8 mouse cellular contexts compared by ENCODE assay signal in genomic region chr10:44328347-44328746, GRCm38 (mm10).
DNase-seq lines count a peak whose midpoint lies in the region; ATAC-seq and TF ChIP-seq lines count a peak whose summit lies in the region.

No protein-coding gene starts in this region.

- no peak overlapping the region for H3K4me3 ChIP-seq in limb, embryonic 11.5 days (ENCODE audit: low read depth, low read length)
- no peak overlapping the region for H3K4me3 ChIP-seq in stomach, postnatal 0 days (ENCODE audit: low read depth, low read length)

- TF ChIP-seq CTCF in Patski (IDR thresholded peaks at IDR 0.05) = peak; percentile 53
- peak; percentile 81 for TF ChIP-seq CTCF in stomach, postnatal 0 days (IDR thresholded peaks at IDR 0.05; ENCODE audit: low read depth)

- H3K9ac ChIP-seq in limb, embryonic 11.5 days (ENCODE audit: low read length) = no peak overlapping the region
- H3K9ac ChIP-seq in stomach, postnatal 0 days (ENCODE audit: low read length) = no peak overlapping the region

- H3K27me3 ChIP-seq in Patski = no peaks in the 10 kb centered on the region
- H3K27me3 ChIP-seq in limb, embryonic 11.5 days (ENCODE audit: control insufficient read depth, insufficient read depth, low read length) = no peaks in the 10 kb centered on the region
- no peaks in the 10 kb centered on the region for H3K27me3 ChIP-seq in stomach, postnatal 0 days (ENCODE audit: control insufficient read depth, insufficient read depth, low read length)

- in situ Hi-C loops in Patski (cut with MboI; ENCODE audit: low pct_unique_long_range_greater_than_20kb) = loop anchor here (10.0 to 25.0 kb wide), 2 partner anchors 434 to 716 kb away; no protein-coding TSS in a partner anchor

- no peaks in the 10 kb centered on the region for H3K4me1 ChIP-seq in limb, embryonic 11.5 days (ENCODE audit: control insufficient read depth, insufficient read depth, low read length)
- H3K4me1 ChIP-seq in stomach, postnatal 0 days (replicated peaks; ENCODE audit: control insufficient read depth, insufficient read depth) = no peaks in the 10 kb centered on the region

- H3K36me3 ChIP-seq in limb, embryonic 11.5 days (ENCODE audit: control insufficient read depth, insufficient read depth, low read length) = no peaks in the 10 kb centered on the region
- H3K36me3 ChIP-seq in stomach, postnatal 0 days (ENCODE audit: control insufficient read depth, insufficient read depth, low read length) = no peaks in the 10 kb centered on the region

- POLR2A ChIA-PET in Patski (lab: Charles Lee) = no interaction called here

- no peak overlapping the region for H3K27ac ChIP-seq in limb, embryonic 11.5 days (replicated peaks; ENCODE audit: low read depth, low read length)
- H3K27ac ChIP-seq in stomach, postnatal 0 days (replicated peaks) = no peak overlapping the region

- no peak for TF ChIP-seq EP300 in stomach, postnatal 0 days (optimal IDR thresholded peaks at IDR 0.05)

- CTCF ChIA-PET in Patski (lab: Charles Lee) = interaction anchor here (0.8 to 1.6 kb wide), 4 partner anchors 10 to 126 kb away, joined by 3 to 5 read pairs (median 4); no protein-coding TSS in a partner anchor

- no peaks in the 10 kb centered on the region for H3K9me3 ChIP-seq in limb, embryonic 11.5 days (ENCODE audit: control insufficient read depth, low read length)
- no peaks in the 10 kb centered on the region for H3K9me3 ChIP-seq in stomach, postnatal 0 days (ENCODE audit: control insufficient read depth, low read length)

- no peak for ATAC-seq in Patski
- ATAC-seq in limb, embryonic 11.5 days (ENCODE audit: insufficient number of reproducible peaks, low FRiP score, low TSS enrichment, low read depth) = no peak
- no peak for ATAC-seq in stomach, postnatal 0 days (ENCODE audit: low FRiP score, low TSS enrichment)

- 66% methylated on average over 3 of the region's 3 CpGs for WGBS in limb, embryonic 11.5 days
- WGBS in stomach, postnatal 0 days = 51% methylated on average over 3 of the region's 3 CpGs

- DNase-seq in cerebellum, adult 9-10 months = peak; percentile 36
- DNase-seq in cerebellum, adult 11 months = no peak
- DNase-seq in kidney, adult 9 months = peak; percentile 53
- no peak for DNase-seq in kidney, adult 11 months
- no peak for DNase-seq in Patski (ENCODE audit: low read depth, low spot score)
- DNase-seq in frontal cortex, postnatal 25 days (ENCODE audit: low spot score in 2 of 2) = peak; percentile 52 to 57
- peak; percentile 69 for DNase-seq in limb, embryonic 11.5 days (ENCODE audit: low spot score)
- DNase-seq in stomach, postnatal 0 days (ENCODE audit: low spot score) = peak; percentile 55

- H3K4me2 ChIP-seq in limb, embryonic 11.5 days (ENCODE audit: low read depth, severe bottlenecking) = no peak overlapping the region
- H3K4me2 ChIP-seq in stomach, postnatal 0 days (replicated peaks; ENCODE audit: low read depth) = no peak overlapping the region

Comparison
In these comparisons a context has a peak if more than half of its experiments do, and no peak if none do; other contexts are left out.
1. DNase-seq: peak in cerebellum, adult 9-10 months (single experiment), kidney, adult 9 months (single experiment), frontal cortex, postnatal 25 days (2 of 2), limb, embryonic 11.5 days (single experiment) and stomach, postnatal 0 days (single experiment); none in cerebellum, adult 11 months (single experiment), kidney, adult 11 months (single experiment) and Patski (single experiment).